ENCODE assay signal across 13 mouse cellular contexts in the genomic region with DNA sequence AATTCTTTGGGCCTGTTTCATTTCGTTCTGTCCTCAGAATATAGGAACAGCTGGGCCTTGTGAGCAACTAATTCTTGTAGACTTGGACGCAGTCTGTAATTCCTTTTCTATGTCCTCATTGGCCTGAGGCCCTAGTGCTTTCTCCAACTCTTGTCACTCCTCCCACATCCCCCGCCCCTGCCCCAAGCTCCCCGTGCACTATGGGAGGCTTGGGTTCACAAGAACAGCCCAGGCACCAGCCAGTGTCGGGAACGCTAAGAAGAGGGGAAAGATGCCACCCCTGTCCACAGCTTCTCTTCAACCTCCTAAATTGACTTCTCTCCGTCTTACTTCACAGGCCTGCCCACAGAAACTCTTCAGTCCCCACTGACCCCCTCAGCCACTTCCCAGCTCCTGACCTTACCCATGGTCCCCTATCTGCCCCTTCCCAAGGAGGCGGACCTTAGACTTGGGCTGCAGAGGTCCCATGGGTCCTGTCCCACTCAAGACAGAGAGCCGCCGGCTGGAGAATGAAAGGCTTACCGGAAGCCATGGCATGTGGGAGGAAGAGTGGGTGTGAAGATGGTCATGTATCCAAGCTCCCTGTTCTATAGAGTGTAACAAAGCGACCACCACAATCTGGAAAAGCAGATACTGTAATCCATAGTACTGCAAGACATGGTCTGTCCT. TPM values are rescaled to one million over a fixed set of nuclear protein-coding genes. Genes with fewer than 3 reads are reported as not detected.
DNase-seq lines count a peak whose midpoint lies in the region; ATAC-seq lines count a peak whose summit lies in the region.
"Had no signal": no experiment of that assay in that cellular context is flagged by ENCODE, and none has a peak within 500 bp of the region (broad histone marks: within the 10 kb centered on the region; RNA-seq: fewer than 3 reads in every experiment).

No protein-coding gene starts in this region.

- H3K27me3 ChIP-seq in embryonic facial prominence, embryonic 14.5 days (replicated peaks; ENCODE audit: control insufficient read depth, insufficient read depth, low read length) = peaks cover 9% of the 10 kb centered on the region; the same call in 1 of the 2 replicates
- H3K27me3 ChIP-seq in embryonic facial prominence, embryonic 10.5 days (replicated peaks; ENCODE audit: low read depth, poor library complexity, severe bottlenecking) = peaks cover 69% of the 10 kb centered on the region
- H3K27me3 ChIP-seq in intestine, embryonic 15.5 days (replicated peaks) = 0 out of 2 replicates have a peak, but pooled peaks cover 3% of the 10 kb centered on the region

- no peak overlapping the region for H3K4me2 ChIP-seq in embryonic facial prominence, embryonic 14.5 days (ENCODE audit: low read depth, low read length)
- H3K4me2 ChIP-seq in intestine, embryonic 15.5 days (replicated peaks) = no peak overlapping the region
- H3K4me2 ChIP-seq: hindbrain, embryonic 13.5 days had no signal

- DNase-seq in embryonic facial prominence, embryonic 14.5 days (ENCODE audit: low spot score) = peak; percentile 73
- DNase-seq in embryonic facial prominence, embryonic 10.5 days (ENCODE audit: low spot score) = no peak
- peak; percentile 60 for DNase-seq in gastrocnemius, postnatal 10 days
- DNase-seq in skeletal muscle tissue, adult 2 months (ENCODE audit: low read depth, low spot score) = peak; percentile 72
- no peak for DNase-seq in thymus, postnatal 10 days (ENCODE audit: low spot score in 2 of 2)
- no peak for DNase-seq in left cerebral cortex, adult 18-20 months (ENCODE audit: low spot score in 2 of 2)
- no peak for DNase-seq in adrenal gland, postnatal 10 days
- DNase-seq: thymus, postnatal 4 days had no signal

- no peaks in the 10 kb centered on the region for H3K9me3 ChIP-seq in embryonic facial prominence, embryonic 14.5 days (ENCODE audit: control insufficient read depth, low read length)
- H3K9me3 ChIP-seq in embryonic facial prominence, embryonic 10.5 days = no peaks in the 10 kb centered on the region
- H3K9me3 ChIP-seq in intestine, embryonic 15.5 days = no peaks in the 10 kb centered on the region
- H3K9me3 ChIP-seq: hindbrain, embryonic 13.5 days had no signal

- H3K4me1 ChIP-seq in embryonic facial prominence, embryonic 14.5 days (ENCODE audit: control insufficient read depth, insufficient read depth, low read length) = peaks cover 27% of the 10 kb centered on the region
- H3K4me1 ChIP-seq in embryonic facial prominence, embryonic 10.5 days = peaks cover 45% of the 10 kb centered on the region
- H3K4me1 ChIP-seq in intestine, embryonic 15.5 days (replicated peaks) = peaks cover 33% of the 10 kb centered on the region

- no peak overlapping the region for H3K9ac ChIP-seq in embryonic facial prominence, embryonic 14.5 days (ENCODE audit: low read depth, low read length)
- no peak overlapping the region for H3K9ac ChIP-seq in intestine, embryonic 15.5 days
- H3K9ac ChIP-seq: hindbrain, embryonic 13.5 days had no signal

- H3K4me3 ChIP-seq in embryonic facial prominence, embryonic 14.5 days (ENCODE audit: low read depth, low read length) = no peak overlapping the region
- H3K4me3 ChIP-seq in embryonic facial prominence, embryonic 10.5 days = no peak overlapping the region
- no peak overlapping the region for H3K4me3 ChIP-seq in intestine, embryonic 15.5 days (replicated peaks)
- H3K4me3 ChIP-seq: hindbrain, embryonic 13.5 days had no signal

- peak; percentile 35; the same call in 1 of the 2 replicates for ATAC-seq in embryonic facial prominence, embryonic 14.5 days (ENCODE audit: low read depth)
- peak; percentile 63 for ATAC-seq in intestine, embryonic 15.5 days

- no peaks in the 10 kb centered on the region for H3K36me3 ChIP-seq in embryonic facial prominence, embryonic 14.5 days (ENCODE audit: control insufficient read depth, insufficient read depth, low read length)
- no peaks in the 10 kb centered on the region for H3K36me3 ChIP-seq in embryonic facial prominence, embryonic 10.5 days (replicated peaks)
- H3K36me3 ChIP-seq in intestine, embryonic 15.5 days = no peaks in the 10 kb centered on the region
- H3K36me3 ChIP-seq: hindbrain, embryonic 13.5 days had no signal

- 72% methylated on average over 12 of the region's 12 CpGs for WGBS in embryonic facial prominence, embryonic 14.5 days
- WGBS in embryonic facial prominence, embryonic 10.5 days = 78% methylated on average over 12 of the region's 12 CpGs
- WGBS in intestine, embryonic 15.5 days = 69% methylated on average over 12 of the region's 12 CpGs

- no peak overlapping the region for H3K27ac ChIP-seq in embryonic facial prominence, embryonic 14.5 days (replicated peaks; ENCODE audit: low read depth, low read length)
- no peak overlapping the region for H3K27ac ChIP-seq in embryonic facial prominence, embryonic 10.5 days (replicated peaks)
- peak overlapping the region; percentile 71 for H3K27ac ChIP-seq in intestine, embryonic 15.5 days
- H3K27ac ChIP-seq: hindbrain, embryonic 13.5 days had no signal

RNA-seq across cellular contexts. Expression of gene Acvrl1, which starts 1.3 kb away (rescaled TPM):
- 11.5 and 13.5 TPM in 2 replicates for polyA plus RNA-seq in embryonic facial prominence, embryonic 14.5 days (2014; fragmentation: Nextera tagmentation; extraction: Ambion mirVana)
- 10.3 and 10.6 TPM in 2 replicates for polyA plus RNA-seq in embryonic facial prominence, embryonic 10.5 days (2016; fragmentation: Nextera tagmentation; extraction: Ambion mirVana)
- 10 to 100 TPM; 15.1 to 18.2 TPM for total RNA-seq in gastrocnemius, postnatal 10 days (2021)
- polyA plus RNA-seq in intestine, embryonic 15.5 days (2015; fragmentation: Nextera tagmentation; extraction: Ambion mirVana) = 27.3 and 27.6 TPM in 2 replicates
- total RNA-seq in left cerebral cortex, adult 18-20 months (2021) = 10 to 100 TPM; 12.1 to 14.2 TPM
- total RNA-seq in adrenal gland, postnatal 10 days (2021) = 10 to 100 TPM; 19.5 to 19.8 TPM

RNA-seq across cellular contexts. Expression of gene Ankrd33, which starts 11.5 kb away (rescaled TPM):
- not detected in 2 replicates for polyA plus RNA-seq in embryonic facial prominence, embryonic 14.5 days (2014; fragmentation: Nextera tagmentation; extraction: Ambion mirVana)
- 0.10 TPM in 1 of 2 replicates, not detected in the other for polyA plus RNA-seq in embryonic facial prominence, embryonic 10.5 days (2016; fragmentation: Nextera tagmentation; extraction: Ambion mirVana)
- not detected for total RNA-seq in gastrocnemius, postnatal 10 days (2021)
- polyA plus RNA-seq in intestine, embryonic 15.5 days (2015; fragmentation: Nextera tagmentation; extraction: Ambion mirVana) = not detected in 2 replicates
- not detected for total RNA-seq in left cerebral cortex, adult 18-20 months (2021)
- total RNA-seq in adrenal gland, postnatal 10 days (2021) = under 1 TPM; 0.24 to 0.33 TPM
- total RNA-seq: megakaryocyte progenitor cell, adult 5-6 weeks; MEL had no signal
- polyA plus RNA-seq: forebrain, embryonic 11.5 days; hindbrain, embryonic 13.5 days had no signal

RNA-seq across cellular contexts. Expression of gene Acvr1b, which starts 46.9 kb away (rescaled TPM):
- polyA plus RNA-seq in embryonic facial prominence, embryonic 14.5 days (2014; fragmentation: Nextera tagmentation; extraction: Ambion mirVana) = 10.2 and 10.7 TPM in 2 replicates
- polyA plus RNA-seq in embryonic facial prominence, embryonic 10.5 days (2016; fragmentation: Nextera tagmentation; extraction: Ambion mirVana) = 5.5 and 6.2 TPM in 2 replicates
- 10 to 100 TPM; 21.7 to 22.4 TPM for total RNA-seq in gastrocnemius, postnatal 10 days (2021)
- 9.1 and 9.3 TPM in 2 replicates for polyA plus RNA-seq in intestine, embryonic 15.5 days (2015; fragmentation: Nextera tagmentation; extraction: Ambion mirVana)
- total RNA-seq in left cerebral cortex, adult 18-20 months (2021) = 100 to 1,000 TPM; 102 to 112 TPM
- total RNA-seq in adrenal gland, postnatal 10 days (2021) = 10 to 100 TPM; 10.8 to 13.4 TPM

RNA-seq across cellular contexts. Expression of gene Fignl2, which starts 48.6 kb away (rescaled TPM):
- polyA plus RNA-seq in embryonic facial prominence, embryonic 14.5 days (2014; fragmentation: Nextera tagmentation; extraction: Ambion mirVana) = 0.26 and 0.30 TPM in 2 replicates
- 1.2 and 1.7 TPM in 2 replicates for polyA plus RNA-seq in embryonic facial prominence, embryonic 10.5 days (2016; fragmentation: Nextera tagmentation; extraction: Ambion mirVana)
- 1 to 10 TPM; 1.9 to 3.4 TPM for total RNA-seq in gastrocnemius, postnatal 10 days (2021)
- polyA plus RNA-seq in intestine, embryonic 15.5 days (2015; fragmentation: Nextera tagmentation; extraction: Ambion mirVana) = 0.18 and 0.19 TPM in 2 replicates
- 1 to 10 TPM; 1.3 to 1.4 TPM for total RNA-seq in left cerebral cortex, adult 18-20 months (2021)
- total RNA-seq in adrenal gland, postnatal 10 days (2021) = 10 to 100 TPM in 1 of 2 experiments, 1 to 10 TPM in 1; 8.4 to 11.0 TPM
- total RNA-seq: MEL had no signal

Comparison
In these comparisons a context has a peak if more than half of its experiments do, and no peak if none do; other contexts are left out.
1. DNase-seq: peak in embryonic facial prominence, embryonic 14.5 days (single experiment), gastrocnemius, postnatal 10 days (single experiment) and skeletal muscle tissue, adult 2 months (single experiment); none in embryonic facial prominence, embryonic 10.5 days (single experiment), thymus, postnatal 10 days (0 of 2), left cerebral cortex, adult 18-20 months (0 of 2) and adrenal gland, postnatal 10 days (single experiment).
2. RNA of gene Acvr1b, which starts 46.9 kb away (total RNA-seq): 102 to 112 TPM in left cerebral cortex, adult 18-20 months; 21.7 to 22.4 TPM in gastrocnemius, postnatal 10 days and 10.8 to 13.4 TPM in adrenal gland, postnatal 10 days; every median in the first group is over 4 times any median in the second.